Mouse (Mus musculus) left cerebral cortex, postnatal 14 days (tissue): ENCODE data around the gene Glp2r. TPM values are rescaled to one million over a fixed set of nuclear protein-coding genes. Genes with fewer than 3 reads are reported as not detected.

Experiments
- total RNA-seq, 2 experiments: library from RNA; stranded (reverse); gene quantifications; 2 replicates each; pipeline ENCODE4 v1.2.3; 2021

The Glp2r gene
- total RNA-seq, 2 experiments from 2014 or later, result 1.8 to 1.9 TPM

Other genes starting within 250 kb of the Glp2r start
- gene Rcvrn, start 75.8 kb downstream of the Glp2r start, total RNA-seq, result 1 to 10 TPM; 1.5 to 1.6 TPM
- gene Gsg1l2, start 3.5 kb upstream of the Glp2r start, total RNA-seq, result not detected
- gene Dhrs7c, start 27.0 kb upstream of the Glp2r start, total RNA-seq, result 1 to 10 TPM in 1 of 2 experiments, under 1 TPM in 1; 0.30 to 1.2 TPM
- gene Usp43, start 151.0 kb upstream of the Glp2r start, total RNA-seq, result 10 to 100 TPM; 11.1 to 12.2 TPM
- 10 to 100 TPM in 1 of 2 experiments, 1 to 10 TPM in 1; 8.7 to 10.1 TPM for gene Cfap52, start 194.5 kb upstream of the Glp2r start, total RNA-seq
- 10 to 100 TPM; 31.7 to 36.2 TPM for gene Stx8, start 195.0 kb upstream of the Glp2r start, total RNA-seq